Mouse (Mus musculus): ENCODE data around the gene Fam71b.

Fam71b gene

DNA sequence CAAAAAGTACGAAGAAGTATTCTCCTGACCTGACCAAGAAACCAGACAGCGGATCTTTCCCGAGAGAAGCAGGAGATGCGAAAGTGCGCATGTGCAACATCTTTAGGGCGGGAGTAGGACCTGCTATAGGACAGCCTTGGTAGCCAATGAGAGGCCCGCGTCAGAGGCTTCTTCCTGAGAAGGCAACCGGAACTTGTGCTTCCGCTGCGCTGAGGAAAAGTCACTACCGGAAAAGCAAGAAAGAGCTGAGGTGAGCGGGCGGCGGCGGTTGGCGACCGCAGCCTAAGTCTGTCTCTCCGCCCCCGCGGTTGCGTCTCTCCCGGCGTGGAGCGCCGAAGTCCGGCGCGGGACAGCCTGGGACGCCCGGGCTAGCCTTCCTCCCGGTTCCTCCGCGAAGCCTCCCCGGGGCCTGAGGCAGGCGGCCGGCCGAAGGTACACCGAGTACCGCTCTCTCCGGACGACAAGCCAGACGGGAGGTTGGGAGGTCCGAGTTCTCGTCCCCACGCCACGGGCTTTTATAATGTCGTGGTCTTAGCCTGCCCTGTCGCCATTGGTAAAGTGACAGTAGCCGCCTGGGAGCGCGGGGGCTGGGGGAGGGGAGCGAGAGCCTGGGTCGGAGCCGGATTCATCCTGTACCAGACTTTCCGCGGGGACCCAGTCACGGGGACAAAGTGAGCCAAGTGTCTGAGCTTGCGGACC lies 40.5 kb downstream of the Fam71b start, which contains the start of gene Med7:
Gene Med7, plus strand, starts transcription at position 166 of the 699 bp plus-strand sequence.
- peak; percentile 86 for DNase-seq

DNA sequence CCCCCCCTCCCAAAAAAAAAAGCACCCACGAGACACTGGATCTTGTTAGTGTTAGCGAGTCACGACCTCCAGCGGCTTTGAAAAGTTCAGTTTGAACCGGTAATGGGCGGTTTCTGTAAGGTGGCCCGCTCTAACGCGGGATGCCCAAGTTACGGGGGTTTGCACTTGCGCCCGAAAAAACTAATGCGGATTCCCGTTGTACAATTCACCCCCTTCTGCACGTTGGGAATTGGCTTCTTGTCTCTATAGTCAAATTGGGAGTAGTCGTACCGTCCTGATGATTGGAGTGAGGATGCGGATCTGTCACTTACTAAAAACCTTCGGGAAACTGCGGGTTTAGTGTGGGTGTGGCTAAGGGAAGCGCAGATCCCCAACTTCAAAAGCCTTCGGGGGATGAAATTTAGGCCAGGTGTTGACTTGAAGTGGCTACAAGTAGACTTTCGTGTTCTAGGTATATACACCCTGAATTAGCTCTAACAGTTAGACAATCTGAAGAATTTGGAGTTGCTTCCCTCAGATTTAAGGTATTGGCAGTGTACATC lies 41.2 kb downstream of the Fam71b start:
- DNase-seq = peak; percentile 3

DNA sequence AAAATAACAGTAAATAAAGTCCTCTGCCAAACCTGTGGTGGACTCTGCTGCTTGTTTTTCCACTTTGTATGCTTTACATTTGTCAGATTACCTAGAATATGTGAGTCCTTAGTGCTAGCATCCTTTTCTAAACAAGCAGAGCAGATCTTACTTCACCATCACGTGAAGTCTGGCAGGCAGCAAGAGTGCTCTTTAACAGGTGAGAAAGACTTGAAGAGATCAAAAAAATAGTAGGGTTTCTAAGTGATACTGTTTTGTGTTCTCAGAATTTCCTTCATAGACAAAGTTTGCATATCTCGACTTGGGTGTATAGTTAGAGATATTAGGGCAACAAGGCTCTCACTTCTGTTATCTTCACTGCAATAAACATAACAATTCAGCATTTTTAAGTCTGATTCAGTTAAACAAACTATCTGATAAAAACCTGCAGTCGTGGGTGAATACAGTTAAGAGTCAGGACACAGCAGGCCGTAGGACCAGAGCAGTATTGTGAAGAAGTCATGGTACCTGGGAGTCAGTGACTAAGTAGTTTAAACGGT lies 42.7 kb downstream of the Fam71b start:
- DNase-seq = no peak

DNA sequence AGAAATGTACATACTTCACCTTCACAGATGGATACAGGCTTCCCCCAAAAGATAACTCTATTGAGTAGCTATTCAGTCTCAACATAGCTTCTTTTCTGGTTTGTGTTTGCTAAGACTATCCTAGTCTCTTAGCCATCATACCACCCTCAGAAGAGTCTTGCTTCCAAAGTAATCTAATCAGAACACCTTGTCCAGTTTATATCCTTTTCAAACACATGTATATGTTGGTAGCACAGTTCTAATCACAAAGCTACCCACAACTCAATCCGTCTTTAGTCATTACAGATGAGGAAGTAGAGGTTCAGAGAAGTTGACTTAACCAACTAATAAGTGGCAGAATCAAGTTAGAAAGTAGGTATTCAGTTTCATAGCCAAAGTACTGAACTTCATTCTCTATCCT lies 45.4 kb downstream of the Fam71b start:
- no peak for DNase-seq

DNA sequence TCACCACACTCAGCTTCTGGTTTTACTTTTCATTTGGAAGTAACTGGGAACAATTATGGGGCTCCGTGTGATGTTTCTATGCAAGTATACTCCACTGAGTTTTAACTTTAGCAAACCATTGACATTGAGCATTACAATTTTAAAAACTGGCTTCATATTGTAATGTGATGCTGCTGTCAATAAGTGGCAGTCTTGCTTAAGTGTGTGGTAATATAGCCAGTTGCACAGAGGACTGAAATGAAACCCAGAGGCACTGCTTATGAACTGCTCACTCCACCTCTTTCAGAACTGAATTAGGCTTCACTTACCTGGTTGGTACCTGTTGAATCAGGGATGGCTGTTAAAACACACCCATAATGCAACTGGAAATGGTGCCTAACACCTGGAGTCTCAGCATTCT lies 46.8 kb downstream of the Fam71b start:
- DNase-seq = no peak

DNA sequence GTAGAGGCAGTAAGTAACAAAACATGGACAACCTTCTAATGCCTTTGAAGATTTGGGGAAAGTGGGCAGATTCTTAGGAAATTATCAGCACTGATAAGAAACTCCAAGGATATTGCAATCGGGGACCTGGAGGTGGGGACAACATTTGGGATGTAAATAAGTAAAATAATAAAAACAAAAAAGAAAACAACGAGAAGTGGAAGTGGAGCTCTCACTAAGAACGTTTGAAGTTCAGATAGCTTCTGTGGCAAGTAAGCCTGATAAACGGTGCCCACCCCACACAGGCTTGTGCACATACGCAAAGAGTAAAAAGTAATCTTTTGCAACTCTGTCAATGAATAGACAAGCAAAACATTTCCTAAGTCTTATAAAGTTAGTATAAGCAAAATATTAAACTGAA lies 47.6 kb downstream of the Fam71b start:
- no peak for DNase-seq

DNA sequence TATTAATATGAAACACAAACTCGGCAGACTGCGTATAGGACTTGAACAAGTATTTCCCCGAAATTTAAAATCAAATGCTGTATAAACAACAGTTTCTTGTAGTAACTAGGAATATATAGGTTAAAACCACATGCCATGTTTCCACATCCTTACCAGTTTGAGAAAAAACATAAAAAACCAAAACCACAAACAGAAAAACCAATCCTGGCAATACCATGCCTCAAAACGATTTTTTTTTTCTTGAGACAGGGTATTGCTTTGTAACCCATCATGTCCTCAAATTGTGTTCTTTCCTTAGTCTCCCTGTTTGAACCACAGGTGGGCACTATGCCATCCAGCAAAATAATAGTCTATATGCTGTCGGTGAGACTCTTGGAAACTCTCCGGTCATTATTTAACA lies 49.8 kb downstream of the Fam71b start:
- no peak for DNase-seq

DNA sequence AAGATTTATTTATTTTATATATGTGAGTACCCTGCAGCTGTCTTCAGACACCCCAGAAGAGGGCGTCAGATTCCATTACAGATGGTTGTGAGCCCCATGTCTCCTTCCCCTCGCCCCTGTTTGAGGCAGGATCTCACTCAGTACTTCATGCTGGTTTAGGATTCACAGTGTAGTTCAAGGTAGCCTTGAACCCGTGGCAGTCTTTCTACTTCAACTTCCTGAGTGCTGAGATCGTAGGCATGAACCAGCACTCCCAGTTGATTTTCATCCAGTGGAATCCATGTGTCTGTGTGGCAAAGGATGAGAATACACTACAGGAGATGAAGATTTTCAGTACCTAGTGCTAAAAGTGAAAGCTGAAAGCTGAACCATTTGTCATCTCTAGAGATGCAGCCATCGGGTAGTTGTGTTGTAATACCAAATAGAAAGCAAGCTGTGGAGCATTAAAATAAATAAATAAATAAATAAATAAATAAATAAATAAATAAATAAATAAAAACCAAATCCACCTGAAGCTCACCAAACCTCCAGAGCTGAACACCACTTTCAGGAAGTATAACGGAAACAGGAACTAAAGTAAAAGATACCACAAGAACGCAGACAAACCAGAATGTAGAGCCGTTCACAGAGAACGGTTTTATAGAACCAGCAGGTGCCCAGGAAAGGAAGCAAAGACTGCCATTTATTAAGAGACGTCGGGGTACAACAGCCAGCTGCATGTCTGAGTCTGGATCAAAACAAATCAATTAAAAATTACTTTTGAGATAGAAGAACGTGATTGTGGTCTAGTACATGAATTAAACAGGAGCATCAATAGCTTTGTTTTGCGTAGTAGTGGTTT lies 51.5 kb downstream of the Fam71b start:
- no peak for DNase-seq

DNA sequence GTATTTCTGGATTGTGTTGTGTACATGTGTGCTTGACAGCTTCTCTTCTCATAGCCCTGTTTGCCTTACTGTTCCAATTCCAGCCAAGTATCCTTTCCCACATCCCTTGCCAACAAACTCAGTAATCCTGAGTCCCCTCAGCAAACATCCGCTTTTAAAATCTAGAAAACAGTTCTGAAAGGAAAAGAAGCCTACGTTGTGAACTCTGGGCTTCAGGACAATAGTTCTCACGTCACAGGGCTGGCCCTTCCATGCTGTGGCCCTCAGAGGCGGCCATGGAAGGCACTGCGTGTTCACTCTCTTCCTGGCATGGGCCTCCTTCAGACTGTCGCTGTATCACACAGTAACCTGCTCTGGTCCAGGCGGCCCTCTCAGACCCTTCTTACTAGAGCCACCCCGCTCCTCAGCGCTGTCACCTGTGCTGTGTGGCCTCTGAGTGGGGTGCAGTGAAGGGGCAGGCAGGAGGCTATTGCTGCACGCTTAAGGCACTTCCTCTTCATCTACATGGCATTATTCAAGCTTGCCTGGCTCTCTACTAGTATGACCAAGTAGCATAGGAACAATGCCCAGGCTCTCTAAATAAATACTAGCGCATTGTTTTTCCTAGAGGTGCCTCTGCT lies 53.2 kb downstream of the Fam71b start:
- DNase-seq = no peak

DNA sequence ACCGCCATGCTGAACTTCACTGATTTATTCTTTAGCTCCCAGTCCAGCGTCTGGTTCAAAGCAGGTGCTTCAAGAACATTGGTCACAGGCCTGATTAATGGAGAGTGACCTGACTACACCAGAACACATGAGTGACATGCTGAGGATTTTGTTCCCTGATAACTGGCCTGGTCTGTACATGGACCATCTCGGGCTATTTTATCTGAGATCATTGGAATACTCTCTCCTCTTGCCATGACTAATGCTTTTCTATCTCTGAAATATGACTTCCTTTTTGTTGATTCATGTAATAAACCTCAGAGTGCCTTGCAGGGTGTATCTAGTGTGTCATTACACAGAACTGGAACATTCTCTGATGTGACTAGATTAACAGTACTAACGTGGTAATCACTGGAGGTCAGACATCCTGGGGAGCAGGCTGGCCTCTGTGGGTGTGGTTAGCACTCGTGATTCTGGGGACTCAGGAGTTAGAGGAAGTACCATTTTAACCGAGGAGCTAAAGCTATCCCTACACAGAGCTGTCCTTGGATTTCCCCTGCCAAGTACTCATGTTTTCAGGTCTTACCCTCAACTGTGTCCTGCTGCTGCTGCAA lies 58.2 kb downstream of the Fam71b start, which contains the start of gene Havcr2:
Gene Havcr2, plus strand, starts transcription at position 483 of the 593 bp plus-strand sequence.
- DNase-seq = no peak
